Mouse (Mus musculus): ENCODE measurements at regions not wholly inside any gene's neighbourhood (a gene's known extent, or its start where the extent isn't known, plus 50 kb on each side); places are given as distances from the start of the nearest gene placed in this dataset.
"Not testable (repeated sequence)": the region's sequence is repeated elsewhere in the genome, so short reads cannot be mapped to it uniquely, and the experiment has no call there.

DNA sequence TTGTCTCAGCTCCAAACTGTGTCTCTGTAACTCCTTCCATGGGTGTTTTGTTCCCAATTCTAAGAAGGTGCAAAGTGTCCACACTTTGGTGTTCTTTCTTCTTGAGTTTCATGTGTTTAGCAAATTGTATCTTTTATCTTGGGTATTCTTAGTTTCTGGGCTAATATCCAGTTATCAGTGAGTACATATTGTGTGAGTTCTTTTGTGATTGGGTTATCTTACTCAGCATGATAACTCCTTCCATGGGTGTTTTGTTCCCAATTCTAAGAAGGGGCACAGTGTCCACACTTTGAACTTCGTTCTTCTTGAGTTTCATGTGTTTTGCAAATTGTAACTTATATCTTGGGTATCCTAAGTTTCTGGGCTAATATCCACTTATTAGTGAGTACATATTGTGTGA, 635.6 kb upstream of the Amot start:
- H3K4me3 ChIP-seq (replicated peaks in 1 of 3; ENCODE audit: low read depth in 2 of 3, low read length in 2 of 3, poor library complexity in 1 of 3); H3K4me2 ChIP-seq (ENCODE audit: insufficient read depth, low read depth, poor library complexity, severe bottlenecking); dilution Hi-C loops (cut with MboI; ENCODE audit: extremely low pct_ligation_motif_present, extremely low pct_unique_long_range_greater_than_20kb, low sequenced_read_pairs); H3K27ac ChIP-seq (ENCODE audit: insufficient read depth, low read depth); H3K9ac ChIP-seq (ENCODE audit: insufficient read depth, low read depth); DNase-seq (ENCODE audit: extremely low read depth); H3K4me1 ChIP-seq (ENCODE audit: control insufficient read depth in 1 of 2, insufficient read depth in 2 of 2); H3K27me3 ChIP-seq (replicated peaks); in situ Hi-C loops (cut with MboI; ENCODE audit: low pct_ligation_motif_present, low pct_unique_long_range_greater_than_20kb, low sequenced_read_pairs); H3K79me2 ChIP-seq (replicated peaks; ENCODE audit: control insufficient read depth, extremely low read depth, insufficient read depth, poor library complexity, severe bottlenecking); H3K9me3 ChIP-seq (replicated peaks; ENCODE audit: low read length); H3K36me3 ChIP-seq (replicated peaks in 1 of 2; ENCODE audit: control insufficient read depth in 1 of 2, insufficient read depth in 1 of 2, low read length in 1 of 2): not testable (repeated sequence)

DNA sequence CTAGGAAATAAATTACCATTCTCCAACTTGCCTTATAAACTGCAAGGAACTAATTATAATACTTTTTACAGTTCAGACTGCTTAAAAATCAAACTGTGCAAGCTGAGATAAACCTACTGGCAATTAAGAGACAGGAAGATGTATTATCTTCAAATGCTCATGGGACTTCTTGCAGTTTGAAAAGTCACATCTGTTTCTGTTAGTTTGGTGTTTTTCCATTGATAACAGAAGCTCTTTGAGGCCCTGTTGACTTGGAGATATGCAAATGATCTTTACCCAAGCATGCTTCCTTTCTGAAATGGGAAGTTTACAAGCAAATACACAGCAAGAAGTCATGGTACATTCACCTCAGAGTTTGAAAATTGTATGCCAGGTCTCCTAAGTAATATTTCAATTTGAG, 605.7 kb upstream of the Amot start:
- peak; percentile 66 for DNase-seq (ENCODE audit: extremely low read depth)
- Histone ChIP-seq H3K4me2 (ENCODE audit: insufficient read depth, low read depth, poor library complexity, severe bottlenecking) (no peak overlapping the region), H3K27ac (ENCODE audit: insufficient read depth, low read depth) (no peak overlapping the region), H3K9ac (ENCODE audit: insufficient read depth, low read depth) (no peak overlapping the region), H3K4me3 (replicated peaks in 1 of 3; ENCODE audit: low read depth in 2 of 3, low read length in 2 of 3, poor library complexity in 1 of 3) (no peak overlapping the region), H3K4me1 (ENCODE audit: control insufficient read depth in 1 of 2, insufficient read depth in 2 of 2) (no peaks in the 10 kb centered on the region), H3K79me2 (replicated peaks; ENCODE audit: control insufficient read depth, extremely low read depth, insufficient read depth, poor library complexity, severe bottlenecking) (no peaks in the 10 kb centered on the region), H3K9me3 (replicated peaks; ENCODE audit: low read length) (no peaks in the 10 kb centered on the region), H3K36me3 (replicated peaks in 1 of 2; ENCODE audit: control insufficient read depth in 1 of 2, insufficient read depth in 1 of 2, low read length in 1 of 2) (no peaks in the 10 kb centered on the region), H3K27me3 (replicated peaks) (no peaks in the 10 kb centered on the region)
- TF ChIP-seq SMC3 (IDR thresholded peaks at IDR 0.05; ENCODE audit: low read depth, low read length) (no peak), EP300 (IDR thresholded peaks at IDR 0.05; ENCODE audit: low read length) (peak; percentile 71)
- dilution Hi-C loops (cut with MboI; ENCODE audit: extremely low pct_ligation_motif_present, extremely low pct_unique_long_range_greater_than_20kb, low sequenced_read_pairs) (no loop called here), in situ Hi-C loops (cut with MboI; ENCODE audit: low pct_ligation_motif_present, low pct_unique_long_range_greater_than_20kb, low sequenced_read_pairs) (no loop called here)

DNA sequence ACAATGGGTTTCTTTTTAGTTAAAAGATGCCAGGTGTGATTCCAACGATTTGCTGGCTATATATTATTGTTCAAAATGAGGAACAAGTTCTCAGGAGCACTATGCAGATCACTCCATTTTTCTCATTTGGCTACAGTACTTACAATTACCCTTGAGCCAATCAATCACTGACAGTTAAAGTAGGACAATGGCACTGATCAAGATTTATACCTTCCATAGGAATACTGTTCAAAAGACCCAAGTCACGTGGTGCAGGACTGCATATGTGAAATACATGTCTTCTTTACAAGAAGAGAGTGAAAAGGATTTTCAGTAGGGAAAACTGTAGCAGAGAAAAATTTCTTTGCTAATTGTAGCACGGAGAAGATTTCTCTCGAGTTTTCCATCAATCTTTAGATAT, 604.9 kb upstream of the Amot start:
- Histone ChIP-seq H3K4me1 (ENCODE audit: control insufficient read depth in 1 of 2, insufficient read depth in 2 of 2) (no peaks in the 10 kb centered on the region), H3K9ac (ENCODE audit: insufficient read depth, low read depth) (no peak overlapping the region), H3K27me3 (replicated peaks) (no peaks in the 10 kb centered on the region), H3K4me3 (replicated peaks in 1 of 3; ENCODE audit: low read depth in 2 of 3, low read length in 2 of 3, poor library complexity in 1 of 3) (no peak overlapping the region), H3K36me3 (replicated peaks in 1 of 2; ENCODE audit: control insufficient read depth in 1 of 2, insufficient read depth in 1 of 2, low read length in 1 of 2) (no peaks in the 10 kb centered on the region), H3K4me2 (ENCODE audit: insufficient read depth, low read depth, poor library complexity, severe bottlenecking) (no peak overlapping the region), H3K79me2 (replicated peaks; ENCODE audit: control insufficient read depth, extremely low read depth, insufficient read depth, poor library complexity, severe bottlenecking) (no peaks in the 10 kb centered on the region), H3K27ac (ENCODE audit: insufficient read depth, low read depth) (no peak overlapping the region), H3K9me3 (replicated peaks; ENCODE audit: low read length) (no peaks in the 10 kb centered on the region)
- in situ Hi-C loops (cut with MboI; ENCODE audit: low pct_ligation_motif_present, low pct_unique_long_range_greater_than_20kb, low sequenced_read_pairs) (no loop called here), dilution Hi-C loops (cut with MboI; ENCODE audit: extremely low pct_ligation_motif_present, extremely low pct_unique_long_range_greater_than_20kb, low sequenced_read_pairs) (no loop called here)
- no peak for DNase-seq (ENCODE audit: extremely low read depth)
- TF ChIP-seq NELFE (IDR thresholded peaks at IDR 0.05; ENCODE audit: low read depth, low read length) (no peak), ZNF384 (IDR thresholded peaks at IDR 0.05; ENCODE audit: low read depth, low read length) (no peak), USF1 (IDR thresholded peaks at IDR 0.05; ENCODE audit: low read depth, low read length) (no peak), KAT2A (IDR thresholded peaks at IDR 0.05; ENCODE audit: insufficient replicate concordance, low read length) (no peak)

All from CH12.LX (cell line).